Mouse (Mus musculus): Measurements from ENCODE around the gene Ubqln3. TPM values are rescaled to one million over a fixed set of nuclear protein-coding genes. Genes with fewer than 3 reads are reported as not detected.

Ubqln3 gene
- total and polyA plus RNA-seq, 3 experiments, result not detected

DNA sequence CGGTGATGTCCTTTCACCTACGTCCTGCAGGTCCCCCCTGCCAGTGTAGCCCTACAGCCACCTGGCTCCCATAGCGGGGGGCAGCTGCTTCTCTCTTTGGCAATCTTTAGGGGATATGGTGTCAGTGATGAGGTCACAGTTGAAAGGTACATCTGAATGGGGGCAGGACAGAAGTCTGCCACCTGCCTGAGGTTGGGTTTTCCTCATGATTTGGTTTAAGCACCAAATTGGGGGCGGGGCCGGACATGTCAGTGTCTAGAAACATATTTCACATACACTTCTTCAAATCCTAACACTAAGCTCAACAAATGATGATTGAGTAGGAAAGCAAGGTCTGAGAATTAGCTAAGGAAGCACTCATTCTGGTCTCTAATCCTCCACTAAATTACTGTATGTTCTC, 13.4 kb downstream of the Ubqln3 start, which contains the start of gene Ubqln5:
Ubqln5 (minus strand) TSS at position 101 of the 400 bp plus-strand sequence.
- Histone ChIP-seq H3K4me2 (ENCODE audit: insufficient read depth, low read depth, poor library complexity, severe bottlenecking) (no peak within 1 kb of the TSS), H3K27ac (ENCODE audit: insufficient read depth, low read depth) (no peak within 1 kb of the TSS), H3K36me3 (replicated peaks in 1 of 2; ENCODE audit: control insufficient read depth in 1 of 2, insufficient read depth in 1 of 2, low read length in 1 of 2) (no peaks in the 10 kb centered on the region), H3K9ac (ENCODE audit: insufficient read depth, low read depth) (no peak within 1 kb of the TSS), H3K9me3 (replicated peaks; ENCODE audit: low read length) (no peaks in the 10 kb centered on the region), H3K79me2 (replicated peaks; ENCODE audit: control insufficient read depth, extremely low read depth, insufficient read depth, poor library complexity, severe bottlenecking) (no peaks in the 10 kb centered on the region), H3K4me3 (replicated peaks in 1 of 3; ENCODE audit: low read depth in 2 of 3, low read length in 2 of 3, poor library complexity in 1 of 3) (no peak within 1 kb of the TSS), H3K27me3 (replicated peaks) (no peaks in the 10 kb centered on the region), H3K4me1 (ENCODE audit: control insufficient read depth in 1 of 2, insufficient read depth in 2 of 2) (no peaks in the 10 kb centered on the region)
- in situ Hi-C loops (cut with MboI; ENCODE audit: low pct_ligation_motif_present, low pct_unique_long_range_greater_than_20kb, low sequenced_read_pairs), result no loop called here
- dilution Hi-C loops (cut with MboI; ENCODE audit: extremely low pct_ligation_motif_present, extremely low pct_unique_long_range_greater_than_20kb, low sequenced_read_pairs), result no loop called here
- no peak for DNase-seq (ENCODE audit: extremely low read depth)
- TF ChIP-seq PAX5 (IDR thresholded peaks at IDR 0.05; ENCODE audit: low read length) (no peak), POLR2A (IDR thresholded peaks at IDR 0.05; ENCODE audit: low read depth, low read length) (no peak), ETS1 (conservative IDR thresholded peaks at IDR 0.05; ENCODE audit: low read depth, low read length) (no peak), NRF1 (IDR thresholded peaks at IDR 0.05; ENCODE audit: low read depth, low read length) (no peak), NELFE (IDR thresholded peaks at IDR 0.05; ENCODE audit: low read depth, low read length) (no peak), HCFC1 (IDR thresholded peaks at IDR 0.05; ENCODE audit: low read depth, low read length) (no peak), MEF2A (IDR thresholded peaks at IDR 0.05; ENCODE audit: borderline replicate concordance, low read depth, low read length) (no peak), TBP (conservative IDR thresholded peaks at IDR 0.05; ENCODE audit: low read depth, low read length) (no peak), CHD1 (IDR thresholded peaks at IDR 0.05; ENCODE audit: low read depth, low read length) (no peak), E2F4 (IDR thresholded peaks at IDR 0.05; ENCODE audit: insufficient replicate concordance, low read depth, low read length) (no peak), SIN3A (IDR thresholded peaks at IDR 0.05; ENCODE audit: low read length) (no peak), JUN (IDR thresholded peaks at IDR 0.05; ENCODE audit: insufficient read depth, low read depth, low read length) (no peak), ZNF384 (IDR thresholded peaks at IDR 0.05; ENCODE audit: low read depth, low read length) (no peak), CHD2 (IDR thresholded peaks at IDR 0.05; ENCODE audit: low read length) (no peak), KAT2A (IDR thresholded peaks at IDR 0.05; ENCODE audit: insufficient replicate concordance, low read length) (no peak)

DNA sequence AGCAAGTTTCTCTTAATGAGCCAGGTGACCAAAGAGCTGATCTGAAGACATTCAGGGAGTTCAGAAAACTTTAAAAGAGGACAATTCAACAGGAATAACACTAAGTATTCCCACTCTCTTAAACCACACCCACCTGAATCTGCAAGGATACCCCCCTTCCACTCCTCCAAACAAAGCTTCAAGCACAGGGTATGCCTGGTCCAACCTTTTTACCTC, 38.4 kb downstream of the Ubqln3 start, which contains the start of gene Olfr646:
Olfr646 (plus strand) TSS at position 117 of the 216 bp plus-strand sequence.
- H3K27me3 ChIP-seq (replicated peaks), result no peaks in the 10 kb centered on the region
- no peak within 1 kb of the TSS for H3K4me3 ChIP-seq (replicated peaks in 1 of 3; ENCODE audit: low read depth in 2 of 3, low read length in 2 of 3, poor library complexity in 1 of 3)
- dilution Hi-C loops (cut with MboI; ENCODE audit: extremely low pct_ligation_motif_present, extremely low pct_unique_long_range_greater_than_20kb, low sequenced_read_pairs) (no loop called here), in situ Hi-C loops (cut with MboI; ENCODE audit: low pct_ligation_motif_present, low pct_unique_long_range_greater_than_20kb, low sequenced_read_pairs) (no loop called here)
- no peak for DNase-seq (ENCODE audit: extremely low read depth)
- H3K9ac ChIP-seq (ENCODE audit: insufficient read depth, low read depth), result no peak within 1 kb of the TSS
- no peaks in the 10 kb centered on the region for H3K79me2 ChIP-seq (replicated peaks; ENCODE audit: control insufficient read depth, extremely low read depth, insufficient read depth, poor library complexity, severe bottlenecking)
- no peaks in the 10 kb centered on the region for H3K4me1 ChIP-seq (ENCODE audit: control insufficient read depth in 1 of 2, insufficient read depth in 2 of 2)
- no peaks in the 10 kb centered on the region for H3K36me3 ChIP-seq (replicated peaks in 1 of 2; ENCODE audit: control insufficient read depth in 1 of 2, insufficient read depth in 1 of 2, low read length in 1 of 2)
- peak within 1 kb of the TSS; percentile 31 for H3K4me2 ChIP-seq (ENCODE audit: insufficient read depth, low read depth, poor library complexity, severe bottlenecking)
- H3K27ac ChIP-seq (ENCODE audit: insufficient read depth, low read depth), result no peak within 1 kb of the TSS
- TF ChIP-seq SMC3 (IDR thresholded peaks at IDR 0.05; ENCODE audit: low read depth, low read length), result no peak
- TF ChIP-seq KAT2A (IDR thresholded peaks at IDR 0.05; ENCODE audit: insufficient replicate concordance, low read length), result no peak
- no peak for TF ChIP-seq CHD2 (IDR thresholded peaks at IDR 0.05; ENCODE audit: low read length)
- no peak for TF ChIP-seq ELF1 (IDR thresholded peaks at IDR 0.05; ENCODE audit: low read depth, low read length)
- no peak for TF ChIP-seq ZKSCAN1 (IDR thresholded peaks at IDR 0.05; ENCODE audit: borderline replicate concordance, low read depth, low read length)
- TF ChIP-seq MYC (IDR thresholded peaks at IDR 0.05; ENCODE audit: low read depth, low read length), result no peak
- no peak for TF ChIP-seq GABPA (IDR thresholded peaks at IDR 0.05; ENCODE audit: insufficient replicate concordance, low read depth, low read length)
- TF ChIP-seq NRF1 (IDR thresholded peaks at IDR 0.05; ENCODE audit: low read depth, low read length), result no peak
- no peak for TF ChIP-seq MEF2A (IDR thresholded peaks at IDR 0.05; ENCODE audit: borderline replicate concordance, low read depth, low read length)
- no peak for TF ChIP-seq RCOR1 (conservative IDR thresholded peaks at IDR 0.05; ENCODE audit: low read depth, low read length)
- TF ChIP-seq TCF12 (IDR thresholded peaks at IDR 0.05; ENCODE audit: low read depth, low read length), result no peak
- TF ChIP-seq JUN (IDR thresholded peaks at IDR 0.05; ENCODE audit: insufficient read depth, low read depth, low read length), result no peak
- no peak for TF ChIP-seq USF1 (IDR thresholded peaks at IDR 0.05; ENCODE audit: low read depth, low read length)
- no peaks in the 10 kb centered on the region for H3K9me3 ChIP-seq (replicated peaks; ENCODE audit: low read length)
